Mouse (Mus musculus) embryonic fibroblast, embryonic 13.5 days (primary cell): ENCODE data around the gene Pde10a. TPM values are rescaled to one million over a fixed set of nuclear protein-coding genes. Genes with fewer than 3 reads are reported as not detected.

ENCODE experiments used
- H3K27ac ChIP-seq: 2 replicates; pipeline ENCODE4 v1.5.1; 2012; ENCODE audit warnings: low read length, control low read depth, inconsistent platforms; ENCODE audit not compliant: insufficient read depth
- H3K4me1 ChIP-seq: 2 replicates; pipeline ENCODE4 v1.6.1; 2011; ENCODE audit warnings: low read length; ENCODE audit not compliant: control insufficient read depth, insufficient read depth
- H3K4me3 ChIP-seq: 2 replicates; pipeline ENCODE4 v1.5.1; 2011; ENCODE audit warnings: mild to moderate bottlenecking, control low read depth, low read length; ENCODE audit not compliant: insufficient read depth
- CTCF ChIP-seq: IDR thresholded peaks from 2 replicates; pipeline ENCODE4 v1.5.1; 2011; ENCODE audit warnings: mild to moderate bottlenecking, control low read depth, low read length, moderate library complexity, borderline replicate concordance; ENCODE audit not compliant: insufficient read depth
- POLR2A ChIP-seq: IDR thresholded peaks from 2 replicates; pipeline ENCODE4 v1.6.1; 2011; ENCODE audit warnings: low read depth, mild to moderate bottlenecking, control low read depth, low read length, moderate library complexity
- polyA plus RNA-seq: library from polyadenylated mRNA; stranded (reverse); fragments of >200 nt; gene quantifications from 2 replicates; pipeline ENCODE4 v1.2.4, GENCODE M21; 2011; ENCODE audit warnings: low read depth; ENCODE audit not compliant: missing spikeins, insufficient read length

Gene Pde10a
- 7.9 and 9.3 TPM in 2 replicates for polyA plus RNA-seq

DNA sequence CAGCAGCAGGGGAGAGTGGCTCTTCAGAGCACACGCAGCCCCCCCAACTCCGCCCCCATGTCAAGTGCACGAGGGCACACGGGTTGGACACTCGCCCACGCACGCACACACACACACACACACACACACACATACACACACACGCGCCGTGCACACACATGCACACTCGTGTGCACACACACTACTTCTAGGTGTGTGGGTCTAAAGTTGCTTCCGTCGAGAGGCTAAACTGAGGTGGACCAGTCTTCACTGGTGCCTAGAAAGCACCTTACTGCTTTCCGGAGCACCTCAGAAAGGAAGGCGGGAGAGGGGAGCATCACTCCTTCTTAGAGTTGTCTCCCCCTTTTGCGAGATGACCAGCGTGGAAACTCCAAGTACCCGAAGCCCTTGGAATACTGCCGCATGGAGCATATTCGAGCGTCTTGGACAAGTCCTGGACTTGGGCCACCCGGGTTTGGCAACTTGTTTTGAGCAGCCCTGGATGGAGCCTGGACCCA, at the start of gene Pde10a:
Gene Pde10a (plus strand): TSS at position 148 of the 497 bp plus-strand sequence.
- no peak for TF ChIP-seq CTCF
- 0 out of 2 replicates have a peak, but pooled peaks have one; percentile 8 for TF ChIP-seq POLR2A
- Histone ChIP-seq H3K4me3 (peak within 1 kb of the TSS; percentile 50), H3K4me1 (peaks cover 3% of the 10 kb centered on the region; the same call in 1 of the 2 replicates), H3K27ac (peak within 1 kb of the TSS; percentile 0; the same call in 1 of the 2 replicates)

DNA sequence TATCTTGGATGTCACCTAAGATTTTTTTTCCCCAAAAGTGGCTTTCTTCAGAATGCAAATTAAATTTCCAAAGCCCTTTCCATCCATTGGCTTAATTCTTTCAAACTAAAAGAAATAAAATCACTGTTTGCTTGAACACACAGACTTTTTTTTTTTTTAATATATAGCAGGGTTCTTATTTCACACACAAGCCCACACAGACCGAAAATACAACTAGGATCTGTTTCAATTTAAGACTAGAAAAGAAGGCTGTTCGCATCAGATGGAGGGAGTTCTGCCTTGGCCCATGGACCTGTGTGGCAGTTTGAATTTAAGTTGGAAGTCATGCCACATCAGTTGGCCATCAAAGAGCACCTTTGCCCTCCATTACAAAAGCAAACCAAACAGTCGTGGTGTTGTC, 46.6 kb upstream of the Pde10a start:
- no peak for TF ChIP-seq CTCF
- TF ChIP-seq POLR2A: no peak
- Histone ChIP-seq H3K4me1 (no peaks in the 10 kb centered on the region), H3K4me3 (no peak overlapping the region), H3K27ac (no peak overlapping the region)

DNA sequence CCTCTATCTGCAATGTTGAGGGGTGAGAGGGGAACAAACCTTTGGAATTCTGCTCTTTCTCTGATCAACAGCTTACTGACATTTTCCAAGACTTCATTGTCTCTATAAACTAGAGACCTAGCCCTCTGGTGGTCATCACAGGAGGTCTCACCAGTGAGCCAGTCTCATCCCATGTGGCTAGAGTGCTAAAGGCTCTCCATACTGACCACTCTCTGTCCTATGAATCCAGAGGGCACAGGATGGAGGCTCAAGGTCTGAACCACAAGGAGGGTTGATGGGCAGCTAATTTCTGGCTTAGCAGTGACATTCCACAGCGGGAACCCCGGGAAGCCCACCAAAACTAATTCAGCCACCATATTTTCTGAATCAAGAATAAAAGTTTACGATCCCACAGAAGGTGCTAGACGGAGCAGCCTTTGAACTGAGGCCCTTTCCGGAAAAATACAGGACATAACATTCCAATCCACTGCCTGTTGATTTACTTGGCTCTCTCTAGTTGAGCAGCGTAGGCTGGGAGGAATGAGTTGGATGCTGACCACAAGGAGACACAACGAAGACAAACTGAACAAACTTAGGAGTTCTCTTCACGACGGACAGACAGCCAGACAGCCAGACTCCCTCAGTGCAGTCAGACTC, 45.6 kb upstream of the Pde10a start:
- Histone ChIP-seq H3K4me1 (no peaks in the 10 kb centered on the region), H3K27ac (no peak overlapping the region), H3K4me3 (no peak overlapping the region)
- TF ChIP-seq CTCF (no peak), POLR2A (no peak)

DNA sequence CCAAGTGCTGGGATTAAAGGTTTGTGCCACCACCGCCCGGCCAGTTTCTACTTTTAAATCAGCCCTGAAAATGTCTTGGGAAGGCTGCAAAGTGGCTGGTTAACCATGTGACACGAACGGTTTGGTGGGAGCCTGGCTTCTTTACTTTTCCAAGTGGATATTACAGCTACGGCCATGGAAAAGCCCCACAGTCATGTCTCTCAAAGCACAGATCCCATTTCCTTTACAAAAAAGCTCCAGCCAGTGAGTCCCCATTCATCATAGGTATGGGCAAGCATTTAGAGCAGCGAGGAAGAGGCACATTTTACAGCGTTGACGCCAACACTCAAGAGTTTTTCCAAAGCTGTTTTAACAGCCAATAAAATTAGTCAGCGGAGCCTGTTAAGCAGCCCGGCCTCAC, 43.4 kb upstream of the Pde10a start:
- no peak overlapping the region for H3K4me3 ChIP-seq
- H3K27ac ChIP-seq: no peak overlapping the region
- no peak for TF ChIP-seq CTCF
- TF ChIP-seq POLR2A: no peak
- H3K4me1 ChIP-seq: no peaks in the 10 kb centered on the region

DNA sequence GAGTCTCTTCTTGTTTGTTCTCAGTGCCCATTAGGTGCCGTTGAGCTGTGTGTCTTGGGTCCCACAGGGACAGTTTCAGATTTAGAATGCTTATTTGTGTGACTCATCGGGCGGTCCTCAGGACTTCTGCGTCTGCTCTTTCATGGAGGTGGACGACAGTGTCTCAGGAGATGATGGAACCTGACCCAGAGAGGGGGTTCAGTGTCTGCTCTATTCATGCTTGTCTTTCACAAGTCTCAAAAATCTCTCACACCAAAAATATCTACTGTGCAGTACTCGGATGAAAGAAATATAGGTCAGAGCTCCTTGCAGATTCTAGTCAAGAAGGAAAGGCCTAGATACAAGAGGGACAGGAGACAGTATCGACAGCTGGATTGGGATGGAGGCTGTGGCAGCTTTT, 42.3 kb upstream of the Pde10a start:
- Histone ChIP-seq H3K4me1 (no peaks in the 10 kb centered on the region), H3K27ac (no peak overlapping the region), H3K4me3 (no peak overlapping the region)
- TF ChIP-seq CTCF (no peak), POLR2A (no peak)

DNA sequence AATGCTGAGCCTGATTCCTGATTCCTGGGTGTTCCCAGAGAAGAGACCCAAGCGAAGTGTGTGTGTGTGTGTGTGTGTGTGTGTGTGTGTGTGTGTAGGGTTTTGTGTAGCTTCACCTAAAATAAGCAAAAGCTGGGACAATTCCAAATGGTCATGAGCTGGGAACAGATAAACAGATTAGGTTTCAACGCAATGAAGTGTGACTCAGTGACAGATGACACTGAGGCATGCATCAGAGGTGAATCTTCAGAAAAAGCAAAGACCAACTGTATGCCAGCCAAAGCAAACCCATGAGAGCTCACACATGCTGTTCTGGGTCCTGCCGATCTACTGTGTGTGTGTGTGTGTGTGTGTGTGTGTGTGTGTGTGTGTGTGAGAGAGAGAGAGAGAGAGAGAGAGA, 40.9 kb upstream of the Pde10a start:
- Histone ChIP-seq H3K4me1 (no peaks in the 10 kb centered on the region), H3K27ac (no peak overlapping the region), H3K4me3 (no peak overlapping the region)
- no peak for TF ChIP-seq CTCF
- TF ChIP-seq POLR2A: no peak

DNA sequence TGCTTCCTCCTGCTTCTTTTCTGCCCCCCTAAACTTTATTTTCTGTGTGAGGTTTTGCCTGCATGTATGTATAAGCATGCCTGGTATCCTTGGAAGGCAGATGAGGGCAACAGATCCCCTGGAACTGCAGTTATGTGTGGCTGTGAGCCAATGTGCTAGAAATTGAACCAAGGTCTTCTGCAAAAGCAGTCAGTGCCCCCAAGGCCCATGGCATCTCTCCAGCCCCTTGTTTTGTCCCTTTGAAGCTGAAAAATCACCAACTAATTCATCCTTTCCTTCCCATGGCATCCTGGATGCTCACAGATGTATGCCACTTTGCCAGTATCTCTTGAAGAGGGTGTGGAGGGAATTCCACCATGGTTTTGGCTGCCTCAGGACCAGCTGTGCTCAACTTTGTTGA, 40.0 kb upstream of the Pde10a start:
- no peak overlapping the region for H3K27ac ChIP-seq
- TF ChIP-seq POLR2A (no peak), CTCF (no peak)
- H3K4me3 ChIP-seq: no peak overlapping the region
- no peaks in the 10 kb centered on the region for H3K4me1 ChIP-seq

DNA sequence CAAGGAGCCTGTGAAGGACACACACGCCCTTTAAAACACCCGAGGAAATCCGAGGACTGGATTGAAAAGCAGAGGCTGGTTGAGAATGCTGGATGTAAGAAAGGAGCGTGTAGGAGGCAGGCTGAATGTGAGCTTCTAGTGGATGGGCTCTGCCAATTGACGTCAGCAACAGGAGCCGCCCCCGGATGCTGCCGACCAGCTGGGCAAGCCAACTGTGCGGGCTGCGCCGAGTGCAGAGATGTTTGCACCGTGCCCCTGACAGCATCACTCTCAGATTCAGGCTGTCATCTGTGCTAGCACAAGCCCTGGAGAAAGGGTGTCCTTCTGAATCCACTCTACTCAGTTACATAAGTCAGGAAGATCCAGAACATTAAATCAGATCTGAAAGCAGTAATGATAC, 37.3 kb upstream of the Pde10a start:
- H3K27ac ChIP-seq: no peak overlapping the region
- H3K4me1 ChIP-seq: no peaks in the 10 kb centered on the region
- TF ChIP-seq POLR2A: no peak
- no peak overlapping the region for H3K4me3 ChIP-seq

DNA sequence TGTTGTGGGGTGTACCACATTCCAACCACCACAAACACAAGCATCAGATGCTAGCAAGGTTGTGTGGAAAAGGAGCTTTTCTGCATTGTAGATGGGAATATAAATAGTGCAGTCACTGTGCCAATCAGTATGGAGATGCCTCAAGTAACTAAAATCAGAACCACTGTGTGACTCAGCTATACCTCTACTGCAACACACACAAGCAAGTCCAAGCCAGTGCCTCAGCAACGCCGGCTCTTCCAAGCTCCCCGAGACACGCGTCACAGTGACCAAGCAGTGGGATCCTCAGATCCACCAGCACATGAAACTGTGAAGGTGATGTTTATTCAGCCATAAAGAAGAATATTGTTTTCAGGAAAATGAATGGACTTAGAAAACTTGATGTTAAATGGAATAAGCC, 34.2 kb upstream of the Pde10a start:
- H3K4me3 ChIP-seq: no peak overlapping the region
- TF ChIP-seq CTCF (no peak), POLR2A (no peak)
- no peaks in the 10 kb centered on the region for H3K4me1 ChIP-seq
- H3K27ac ChIP-seq: no peak overlapping the region

DNA sequence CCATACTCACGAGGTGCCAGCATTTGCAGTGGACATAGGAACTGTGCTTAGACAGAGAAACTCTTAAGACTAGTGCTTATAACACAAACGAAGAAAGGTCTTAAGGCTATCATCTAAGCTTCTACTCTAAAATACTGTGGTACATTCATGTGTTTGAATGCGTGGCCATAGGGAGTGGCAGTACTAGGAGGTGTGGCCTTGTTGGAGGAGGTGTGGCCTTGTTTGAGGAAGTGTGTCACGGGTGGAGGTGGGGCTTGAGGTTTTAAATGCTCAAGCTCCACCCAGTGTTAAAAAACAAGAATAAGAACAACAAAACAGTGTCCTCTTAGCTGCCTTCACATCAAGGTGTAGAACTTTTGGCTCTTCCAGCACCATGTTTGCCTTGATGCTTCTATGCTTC, 31.7 kb upstream of the Pde10a start:
- TF ChIP-seq CTCF (no peak), POLR2A (no peak)
- no peaks in the 10 kb centered on the region for H3K4me1 ChIP-seq
- no peak overlapping the region for H3K4me3 ChIP-seq
- H3K27ac ChIP-seq: no peak overlapping the region
